Mouse (Mus musculus): Measurements from ENCODE around the gene Map2k6. TPM values are rescaled to one million over a fixed set of nuclear protein-coding genes. Genes with fewer than 3 reads are reported as not detected.

Map2k6 gene
- polyA plus RNA-seq, 1 experiment from 2014 or later, result 46.9 TPM

DNA sequence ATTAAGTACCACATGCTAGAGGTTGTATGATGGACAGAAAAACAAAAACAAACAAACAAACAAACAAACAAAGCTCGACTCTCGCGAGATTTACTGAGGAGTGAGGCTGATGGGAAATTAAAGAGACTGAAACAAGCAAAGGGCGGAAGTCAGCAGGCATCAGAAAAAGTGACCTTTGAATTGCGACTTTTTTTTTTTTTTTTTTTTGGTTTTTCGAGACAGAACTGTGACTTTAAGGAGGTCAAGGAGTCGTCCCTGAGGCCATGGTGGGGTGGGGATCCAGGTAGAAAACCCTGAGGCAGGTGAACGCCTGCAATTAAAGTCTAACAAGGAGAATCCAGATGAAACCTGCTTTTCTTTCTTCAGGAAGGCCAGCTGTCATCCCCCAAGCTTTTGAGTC, 27.1 kb upstream of the Map2k6 start:
- H3K27ac ChIP-seq (ENCODE audit: low read depth, low read length), result no peak overlapping the region
- WGBS, result 75% methylated on average over 8 of the region's 8 CpGs
- no peak overlapping the region for H3K9ac ChIP-seq (ENCODE audit: low read length)
- no peaks in the 10 kb centered on the region for H3K27me3 ChIP-seq (replicated peaks; ENCODE audit: control insufficient read depth, insufficient read depth, low read length)
- no peak overlapping the region for H3K4me3 ChIP-seq (ENCODE audit: low read depth, low read length)
- H3K36me3 ChIP-seq (ENCODE audit: control insufficient read depth, insufficient read depth, low read length), result no peaks in the 10 kb centered on the region
- DNase-seq (ENCODE audit: low spot score) (no peak), ATAC-seq (no peak)
- no peak overlapping the region for H3K4me2 ChIP-seq (ENCODE audit: low read length)
- H3K9me3 ChIP-seq (replicated peaks; ENCODE audit: control insufficient read depth, low read length), result no peaks in the 10 kb centered on the region
- H3K4me1 ChIP-seq (ENCODE audit: control insufficient read depth, insufficient read depth, low read length), result no peaks in the 10 kb centered on the region

- H3K36me3 ChIP-seq (ENCODE audit: control insufficient read depth, insufficient read depth, low read length), result no peaks in the 10 kb centered on the region
- no peak overlapping the region for H3K9ac ChIP-seq (ENCODE audit: low read length)
- no peak for DNase-seq (ENCODE audit: low spot score)
- H3K9me3 ChIP-seq (replicated peaks; ENCODE audit: control insufficient read depth, low read length), result no peaks in the 10 kb centered on the region
- no peak overlapping the region for H3K27ac ChIP-seq (ENCODE audit: low read depth, low read length)
- H3K4me1 ChIP-seq (ENCODE audit: control insufficient read depth, insufficient read depth, low read length), result no peaks in the 10 kb centered on the region
- 78% methylated on average over 15 of the region's 15 CpGs for WGBS
- H3K4me3 ChIP-seq (ENCODE audit: low read depth, low read length), result no peak overlapping the region
- no peak overlapping the region for H3K4me2 ChIP-seq (ENCODE audit: low read length)
- H3K27me3 ChIP-seq (replicated peaks; ENCODE audit: control insufficient read depth, insufficient read depth, low read length), result no peaks in the 10 kb centered on the region
- ATAC-seq, result no peak
Observed at GRCm38 (mm10) chr11:110372266-110372954, 26.5 kb upstream of the Map2k6 start.

- Histone ChIP-seq H3K9ac (ENCODE audit: low read length) (no peak overlapping the region), H3K27me3 (replicated peaks; ENCODE audit: control insufficient read depth, insufficient read depth, low read length) (no peaks in the 10 kb centered on the region), H3K4me1 (ENCODE audit: control insufficient read depth, insufficient read depth, low read length) (no peaks in the 10 kb centered on the region), H3K4me2 (ENCODE audit: low read length) (no peak overlapping the region), H3K27ac (ENCODE audit: low read depth, low read length) (no peak overlapping the region), H3K36me3 (ENCODE audit: control insufficient read depth, insufficient read depth, low read length) (no peaks in the 10 kb centered on the region), H3K4me3 (ENCODE audit: low read depth, low read length) (no peak overlapping the region), H3K9me3 (replicated peaks; ENCODE audit: control insufficient read depth, low read length) (no peaks in the 10 kb centered on the region)
- ATAC-seq, result no peak
- 82% methylated on average over 9 of the region's 9 CpGs for WGBS
- no peak for DNase-seq (ENCODE audit: low spot score)
Observed at GRCm38 (mm10) chr11:110374036-110374435, 24.9 kb upstream of the Map2k6 start.

DNA sequence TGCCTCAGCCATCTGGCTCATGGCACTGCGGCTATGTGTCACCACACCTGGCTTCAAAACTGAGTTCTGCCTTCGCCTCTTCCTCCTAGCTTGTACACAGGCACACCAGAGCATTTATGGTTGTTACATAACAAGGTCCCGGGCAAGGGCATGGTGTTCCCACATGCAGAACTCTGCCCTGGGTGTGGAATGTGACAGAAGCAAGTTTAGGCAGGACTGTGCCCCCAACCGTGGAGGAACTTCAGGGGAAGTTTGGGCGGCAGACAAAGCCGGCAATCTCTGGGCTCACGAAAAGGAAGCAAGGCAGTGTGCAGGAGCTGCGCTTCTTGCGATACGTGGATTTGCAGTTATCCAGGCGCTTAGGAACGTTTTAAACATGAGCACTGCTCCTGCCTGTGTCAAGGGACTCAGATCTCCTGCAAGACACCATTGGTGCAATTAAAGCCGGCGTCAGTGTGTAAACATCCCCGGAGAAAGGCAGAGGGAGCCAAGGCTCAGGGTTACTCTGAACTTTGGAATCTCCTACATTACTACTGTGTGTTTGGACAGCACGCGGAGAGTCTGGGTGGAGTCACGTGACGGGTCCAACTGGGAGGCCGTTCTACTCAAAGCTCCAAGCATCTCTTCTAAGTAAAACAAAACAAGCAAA, 19.1 kb upstream of the Map2k6 start:
- 12% methylated on average over 20 of the region's 20 CpGs for WGBS
- Histone ChIP-seq H3K4me2 (ENCODE audit: low read length) (peak overlapping the region; percentile 56), H3K9me3 (replicated peaks; ENCODE audit: control insufficient read depth, low read length) (no peaks in the 10 kb centered on the region), H3K4me3 (ENCODE audit: low read depth, low read length) (peak overlapping the region; percentile 17; the same call in 1 of the 2 replicates), H3K36me3 (ENCODE audit: control insufficient read depth, insufficient read depth, low read length) (no peaks in the 10 kb centered on the region), H3K9ac (ENCODE audit: low read length) (peak overlapping the region; percentile 55; the same call in 1 of the 2 replicates), H3K27ac (ENCODE audit: low read depth, low read length) (no peak overlapping the region), H3K27me3 (replicated peaks; ENCODE audit: control insufficient read depth, insufficient read depth, low read length) (no peaks in the 10 kb centered on the region), H3K4me1 (ENCODE audit: control insufficient read depth, insufficient read depth, low read length) (peaks cover 5% of the 10 kb centered on the region; the same call in 1 of the 2 replicates)
- ATAC-seq (peak; percentile 79), DNase-seq (ENCODE audit: low spot score) (peak; percentile 58)

DNA sequence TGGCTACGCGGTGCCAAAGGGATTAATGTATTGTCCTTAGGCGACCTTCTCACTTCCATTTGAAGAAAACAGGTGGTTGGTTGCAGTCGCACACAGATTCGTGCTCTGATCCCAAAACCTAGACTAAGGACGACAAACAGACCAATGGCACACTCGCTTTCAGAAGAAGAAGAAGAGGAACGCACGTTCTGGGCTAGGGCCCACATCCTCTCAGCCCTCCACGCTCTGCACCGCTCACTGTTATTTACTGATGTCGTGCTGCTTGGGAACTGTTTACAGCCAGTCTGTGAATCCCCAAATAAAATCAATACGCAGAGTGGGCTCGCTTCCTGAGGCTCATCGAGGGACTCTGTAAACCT, 18.6 kb upstream of the Map2k6 start:
- DNase-seq (ENCODE audit: low spot score), result no peak
- H3K27ac ChIP-seq (ENCODE audit: low read depth, low read length), result no peak overlapping the region
- H3K4me1 ChIP-seq (ENCODE audit: control insufficient read depth, insufficient read depth, low read length), result peaks cover 5% of the 10 kb centered on the region; the same call in 1 of the 2 replicates
- ATAC-seq, result 0 out of 2 replicates have a peak, but pooled peaks have one; percentile 32
- H3K9ac ChIP-seq (ENCODE audit: low read length), result peak overlapping the region; percentile 55; the same call in 1 of the 2 replicates
- H3K4me2 ChIP-seq (ENCODE audit: low read length), result peak overlapping the region; percentile 56
- no peaks in the 10 kb centered on the region for H3K27me3 ChIP-seq (replicated peaks; ENCODE audit: control insufficient read depth, insufficient read depth, low read length)
- no peaks in the 10 kb centered on the region for H3K9me3 ChIP-seq (replicated peaks; ENCODE audit: control insufficient read depth, low read length)
- no peaks in the 10 kb centered on the region for H3K36me3 ChIP-seq (ENCODE audit: control insufficient read depth, insufficient read depth, low read length)
- WGBS, result 31% methylated on average over 15 of the region's 15 CpGs
- H3K4me3 ChIP-seq (ENCODE audit: low read depth, low read length), result peak overlapping the region; percentile 17; the same call in 1 of the 2 replicates

DNA sequence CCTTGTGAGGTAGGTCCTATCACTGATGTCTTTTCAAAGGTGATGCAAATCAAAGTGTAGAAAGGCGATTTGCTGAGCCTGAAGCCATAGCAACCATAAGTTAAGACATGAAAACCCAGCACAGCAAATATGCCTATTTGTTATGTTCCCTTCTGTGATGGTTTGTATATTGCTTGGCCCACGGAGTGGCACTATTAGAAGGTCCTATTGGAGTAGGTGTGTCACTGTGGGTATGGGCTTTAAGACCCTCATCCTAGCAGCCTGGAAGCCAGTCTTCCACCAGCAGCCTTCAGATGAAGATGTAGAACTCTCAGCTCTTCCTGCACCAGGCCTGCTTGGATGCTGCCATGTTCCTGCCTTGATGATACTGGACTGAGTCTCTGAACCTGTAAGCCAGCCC, 13.4 kb upstream of the Map2k6 start:
- H3K4me2 ChIP-seq (ENCODE audit: low read length), result no peak overlapping the region
- H3K9me3 ChIP-seq (replicated peaks; ENCODE audit: control insufficient read depth, low read length), result no peaks in the 10 kb centered on the region
- H3K36me3 ChIP-seq (ENCODE audit: control insufficient read depth, insufficient read depth, low read length), result no peaks in the 10 kb centered on the region
- H3K27ac ChIP-seq (ENCODE audit: low read depth, low read length), result no peak overlapping the region
- no peaks in the 10 kb centered on the region for H3K4me1 ChIP-seq (ENCODE audit: control insufficient read depth, insufficient read depth, low read length)
- no peak for ATAC-seq
- H3K4me3 ChIP-seq (ENCODE audit: low read depth, low read length), result no peak overlapping the region
- H3K9ac ChIP-seq (ENCODE audit: low read length), result no peak overlapping the region
- no peaks in the 10 kb centered on the region for H3K27me3 ChIP-seq (replicated peaks; ENCODE audit: control insufficient read depth, insufficient read depth, low read length)
- 83% methylated on average over 2 of the region's 2 CpGs for whole genome bisulfite sequencing
- no peak for DNase-seq (ENCODE audit: low spot score)

DNA sequence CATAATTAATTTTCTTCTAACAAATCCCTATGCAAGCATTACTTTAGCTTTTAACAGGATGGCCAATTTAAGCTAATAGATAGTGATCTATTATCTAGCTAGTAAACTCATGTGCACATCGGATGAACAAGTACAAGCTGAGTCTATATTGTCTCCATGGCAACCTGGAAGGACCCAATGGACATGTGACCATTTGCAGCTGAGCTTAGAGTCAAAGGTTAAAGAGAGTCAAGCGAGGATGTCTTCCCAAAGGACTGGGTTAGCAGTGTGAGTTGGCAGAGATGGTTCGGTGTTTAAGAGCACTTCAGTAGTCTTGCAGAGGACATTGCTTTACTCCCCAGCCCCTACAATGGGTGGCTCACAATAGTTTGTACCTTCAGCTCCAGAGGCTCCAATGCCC, 6.2 kb upstream of the Map2k6 start:
- no peak for DNase-seq (ENCODE audit: low spot score)
- Histone ChIP-seq H3K9ac (ENCODE audit: low read length) (no peak overlapping the region), H3K4me1 (ENCODE audit: control insufficient read depth, insufficient read depth, low read length) (peaks cover 12% of the 10 kb centered on the region), H3K27ac (ENCODE audit: low read depth, low read length) (no peak overlapping the region), H3K4me3 (ENCODE audit: low read depth, low read length) (no peak overlapping the region), H3K36me3 (ENCODE audit: control insufficient read depth, insufficient read depth, low read length) (no peaks in the 10 kb centered on the region), H3K27me3 (replicated peaks; ENCODE audit: control insufficient read depth, insufficient read depth, low read length) (no peaks in the 10 kb centered on the region), H3K4me2 (ENCODE audit: low read length) (no peak overlapping the region), H3K9me3 (replicated peaks; ENCODE audit: control insufficient read depth, low read length) (no peaks in the 10 kb centered on the region)
- no peak for ATAC-seq
- 89% methylated on average over 3 of the region's 3 CpGs for WGBS

- H3K4me1 ChIP-seq (ENCODE audit: control insufficient read depth, insufficient read depth, low read length), result peaks cover 12% of the 10 kb centered on the region
- 87% methylated on average over 5 of the region's 5 CpGs for WGBS
- H3K27ac ChIP-seq (ENCODE audit: low read depth, low read length), result no peak overlapping the region
- H3K27me3 ChIP-seq (replicated peaks; ENCODE audit: control insufficient read depth, insufficient read depth, low read length), result no peaks in the 10 kb centered on the region
- DNase-seq (ENCODE audit: low spot score) (no peak), ATAC-seq (no peak)
- no peaks in the 10 kb centered on the region for H3K9me3 ChIP-seq (replicated peaks; ENCODE audit: control insufficient read depth, low read length)
- no peak overlapping the region for H3K4me3 ChIP-seq (ENCODE audit: low read depth, low read length)
- no peak overlapping the region for H3K4me2 ChIP-seq (ENCODE audit: low read length)
- H3K36me3 ChIP-seq (ENCODE audit: control insufficient read depth, insufficient read depth, low read length), result no peaks in the 10 kb centered on the region
- no peak overlapping the region for H3K9ac ChIP-seq (ENCODE audit: low read length)
Observed at GRCm38 (mm10) chr11:110394788-110395452, 4.0 kb upstream of the Map2k6 start.

DNA sequence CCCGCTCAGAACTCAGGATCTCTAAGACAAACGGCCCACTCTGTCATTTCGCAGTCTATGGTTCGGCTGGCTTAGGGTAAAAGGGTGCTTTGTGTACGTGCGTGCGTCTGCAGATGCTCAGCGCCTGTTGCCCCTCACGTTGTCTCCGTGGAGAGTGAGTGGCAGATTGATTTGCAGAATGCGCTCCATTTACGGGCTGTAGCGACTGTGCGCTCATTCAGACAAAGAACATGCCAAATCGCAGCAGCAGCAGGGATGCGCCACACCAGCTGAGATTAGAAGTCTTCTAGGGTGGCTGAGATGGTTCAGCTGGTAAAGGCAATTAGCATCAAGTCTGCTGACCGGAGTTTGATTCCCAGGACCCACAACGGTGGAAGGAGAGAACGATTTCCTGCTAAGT, 2.8 kb upstream of the Map2k6 start:
- H3K9me3 ChIP-seq (replicated peaks; ENCODE audit: control insufficient read depth, low read length), result no peaks in the 10 kb centered on the region
- H3K4me1 ChIP-seq (ENCODE audit: control insufficient read depth, insufficient read depth, low read length), result peaks cover 22% of the 10 kb centered on the region
- H3K27ac ChIP-seq (ENCODE audit: low read depth, low read length), result peak overlapping the region; percentile 39; the same call in 1 of the 2 replicates
- ATAC-seq (peak; percentile 63), DNase-seq (ENCODE audit: low spot score) (peak; percentile 76)
- H3K4me2 ChIP-seq (ENCODE audit: low read length), result peak overlapping the region; percentile 50
- WGBS, result 12% methylated on average over 19 of the region's 19 CpGs
- peak overlapping the region; percentile 46 for H3K9ac ChIP-seq (ENCODE audit: low read length)
- no peaks in the 10 kb centered on the region for H3K27me3 ChIP-seq (replicated peaks; ENCODE audit: control insufficient read depth, insufficient read depth, low read length)
- peak overlapping the region; percentile 16 for H3K4me3 ChIP-seq (ENCODE audit: low read depth, low read length)
- no peaks in the 10 kb centered on the region for H3K36me3 ChIP-seq (ENCODE audit: control insufficient read depth, insufficient read depth, low read length)

All from forebrain, embryonic 14.5 days (tissue).